Mouse (Mus musculus): ENCODE results near the gene Anks1b.

Anks1b gene

GRCm38 (mm10) chr10:90974491-90974890 is 1101.2 kb downstream of the Anks1b start:
- no peak for DNase-seq

- DNase-seq, result no peak
Observed at GRCm38 (mm10) chr10:90981811-90982210, 1108.5 kb downstream of the Anks1b start.

GRCm38 (mm10) chr10:90983046-90983445 is 1109.7 kb downstream of the Anks1b start:
- DNase-seq, result no peak

- DNase-seq, result no peak
Observed at GRCm38 (mm10) chr10:90990340-90990739, 1117.0 kb downstream of the Anks1b start.

GRCm38 (mm10) chr10:90992237-90992636 is 1118.9 kb downstream of the Anks1b start:
- DNase-seq, result no peak

GRCm38 (mm10) chr10:90993869-90994268 is 1120.6 kb downstream of the Anks1b start:
- DNase-seq, result no peak

GRCm38 (mm10) chr10:90999899-91000298 is 1126.6 kb downstream of the Anks1b start:
- no peak for DNase-seq

GRCm38 (mm10) chr10:91001421-91001820 is 1128.1 kb downstream of the Anks1b start:
- DNase-seq, result peak in 1 of 2 experiments; percentile 4

- DNase-seq, result no peak
Observed at GRCm38 (mm10) chr10:91005858-91006538, 1132.7 kb downstream of the Anks1b start.
